Mouse (Mus musculus) liver, embryonic 15.5 days (tissue): ENCODE data around the gene Rbfox3. TPM values are rescaled to one million over a fixed set of nuclear protein-coding genes. Genes with fewer than 3 reads are reported as not detected.

Source experiments
- ATAC-seq: fragments of 200-750 bp; cut with Nextera tagmentation; 2 replicates; pipeline ENCODE4 v1.8.0; 2017; ENCODE audit warnings: moderate number of reproducible peaks, mild to moderate bottlenecking, moderate library complexity; ENCODE audit not compliant: insufficient read depth
- H3K27ac ChIP-seq: fragments of 300-500 bp; sonication (generic); replicated peaks from 2 replicates; pipeline ENCODE4 v1.5.1; 2015; ENCODE audit warnings: mild to moderate bottlenecking, inconsistent platforms
- H3K27me3 ChIP-seq: fragments of 300-500 bp; sonication (generic); 2 replicates; pipeline ENCODE4 v1.6.1; 2015; ENCODE audit warnings: mild to moderate bottlenecking, inconsistent platforms
- H3K36me3 ChIP-seq: fragments of 300-500 bp; sonication (generic); replicated peaks from 2 replicates; pipeline ENCODE4 v1.6.1; 2015; ENCODE audit warnings: moderate library complexity, mild to moderate bottlenecking, inconsistent platforms
- H3K4me1 ChIP-seq: fragments of 300-500 bp; sonication (generic); replicated peaks from 2 replicates; pipeline ENCODE4 v1.6.1; 2015; ENCODE audit warnings: inconsistent platforms
- H3K4me2 ChIP-seq: fragments of 300-500 bp; sonication (generic); 2 replicates; pipeline ENCODE4 v1.6.1; 2015; ENCODE audit warnings: moderate library complexity, mild to moderate bottlenecking, inconsistent platforms
- H3K4me3 ChIP-seq: fragments of 300-500 bp; sonication (generic); replicated peaks from 2 replicates; pipeline ENCODE4 v1.5.1; 2015; ENCODE audit warnings: mild to moderate bottlenecking, inconsistent platforms
- H3K9ac ChIP-seq: fragments of 300-500 bp; sonication (generic); 2 replicates; pipeline ENCODE4 v1.6.1; 2015; ENCODE audit warnings: moderate library complexity, mild to moderate bottlenecking, inconsistent platforms
- H3K9me3 ChIP-seq: fragments of 300-500 bp; sonication (generic); replicated peaks from 2 replicates; pipeline ENCODE4 v1.6.1; 2016; ENCODE audit warnings: inconsistent platforms
- WGBS: fragments of 180-500 bp; shearing (Covaris S2); methylation state at CpG from one replicate; pipeline ENCODE4 v1.1.7; 2015; ENCODE audit warnings: mixed read lengths; ENCODE audit not compliant: insufficient replicate concordance; 5-methylcytosine and 5-hydroxymethylcytosine counted together
- polyA plus RNA-seq: library from polyadenylated mRNA; unstranded; fragments of >200 nt; fragmentation: Nextera tagmentation; extraction: Ambion mirVana; gene quantifications from 2 replicates; pipeline ENCODE4 v1.2.1, GENCODE M21; 2015

The Rbfox3 gene
- polyA plus RNA-seq, 1 experiment from 2014 or later: 0.13 TPM

GRCm38 (mm10) chr11:118496066-118496689 is 415.2 kb downstream of the Rbfox3 start:
- Histone ChIP-seq H3K27me3 (0 out of 2 replicates have a peak, but pooled peaks cover 7% of the 10 kb centered on the region), H3K4me1 (no peaks in the 10 kb centered on the region), H3K36me3 (no peaks in the 10 kb centered on the region), H3K9ac (no peak overlapping the region), H3K27ac (no peak overlapping the region), H3K4me2 (no peak overlapping the region), H3K4me3 (no peak overlapping the region), H3K9me3 (no peaks in the 10 kb centered on the region)
- 58% methylated on average over 20 of the region's 20 CpGs for WGBS
- no peak for ATAC-seq

DNA sequence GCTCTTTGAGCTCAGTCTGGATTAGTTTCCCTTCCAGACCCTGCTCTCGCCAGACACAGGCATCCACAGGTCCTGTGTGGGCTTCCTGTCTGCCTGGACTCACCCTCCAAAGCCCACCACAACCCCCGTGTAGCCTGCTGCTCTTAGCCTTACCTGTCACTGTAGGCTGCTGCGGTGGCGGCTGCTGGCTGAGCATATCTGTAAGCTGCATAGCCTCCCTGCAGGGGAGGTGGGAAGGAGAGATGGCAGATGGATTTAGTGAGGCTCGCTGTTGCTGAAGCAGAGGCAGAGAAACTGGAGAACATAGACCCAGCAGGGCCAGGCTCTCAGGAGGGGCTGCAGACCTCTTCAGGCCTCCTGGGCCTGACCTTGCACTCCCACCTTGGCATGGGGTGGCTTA is 416.3 kb downstream of the Rbfox3 start:
- H3K36me3 ChIP-seq: no peaks in the 10 kb centered on the region
- 0 out of 2 replicates have a peak, but pooled peaks cover 5% of the 10 kb centered on the region for H3K27me3 ChIP-seq
- H3K9me3 ChIP-seq: no peaks in the 10 kb centered on the region
- no peak overlapping the region for H3K9ac ChIP-seq
- no peak for ATAC-seq
- H3K4me1 ChIP-seq: peaks cover 7% of the 10 kb centered on the region
- WGBS: 38% methylated on average over 5 of the region's 5 CpGs
- no peak overlapping the region for H3K4me2 ChIP-seq
- no peak overlapping the region for H3K27ac ChIP-seq
- no peak overlapping the region for H3K4me3 ChIP-seq

DNA sequence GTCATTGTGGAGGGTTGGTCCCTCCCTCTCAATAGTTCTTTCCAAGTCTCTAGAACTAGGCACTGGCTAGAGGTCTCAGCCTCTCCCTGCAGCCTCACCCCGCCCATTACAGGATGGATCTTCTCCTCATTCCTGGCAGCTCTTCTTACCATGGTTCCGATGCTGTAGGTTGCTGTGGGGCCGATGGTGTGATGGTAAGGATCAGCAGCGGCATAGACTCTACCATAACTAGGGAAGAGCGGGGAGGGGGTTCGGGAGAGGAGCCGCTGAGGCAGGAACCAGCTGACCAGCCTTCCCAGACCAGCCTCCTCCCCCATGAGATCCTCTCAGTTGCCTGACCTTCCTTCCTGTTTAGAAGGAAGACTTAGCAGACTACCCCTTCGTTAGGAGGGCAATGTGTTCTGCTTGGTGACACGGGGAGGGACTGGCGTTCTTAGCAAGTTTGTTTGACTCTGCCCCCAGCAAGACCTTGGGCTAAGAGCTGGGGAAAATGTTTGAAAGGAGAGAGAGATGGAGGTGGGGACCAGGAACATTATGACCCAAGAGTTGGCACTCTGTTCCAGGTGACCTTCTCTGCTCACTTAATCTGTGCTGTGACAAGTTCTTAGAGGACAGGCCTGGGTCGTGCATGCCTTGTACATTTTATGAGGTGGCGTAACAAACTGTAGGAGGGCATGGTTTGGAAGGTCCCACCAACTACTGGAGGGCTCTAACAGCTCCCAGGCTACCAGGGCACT is 417.2 kb downstream of the Rbfox3 start:
- Histone ChIP-seq H3K9ac (no peak overlapping the region), H3K4me3 (no peak overlapping the region), H3K4me2 (no peak overlapping the region; the same call in 1 of the 2 replicates), H3K9me3 (no peaks in the 10 kb centered on the region), H3K36me3 (no peaks in the 10 kb centered on the region), H3K27ac (no peak overlapping the region), H3K27me3 (0 out of 2 replicates have a peak, but pooled peaks cover 3% of the 10 kb centered on the region), H3K4me1 (peaks cover 7% of the 10 kb centered on the region)
- WGBS: 47% methylated on average over 12 of the region's 12 CpGs
- no peak for ATAC-seq

DNA sequence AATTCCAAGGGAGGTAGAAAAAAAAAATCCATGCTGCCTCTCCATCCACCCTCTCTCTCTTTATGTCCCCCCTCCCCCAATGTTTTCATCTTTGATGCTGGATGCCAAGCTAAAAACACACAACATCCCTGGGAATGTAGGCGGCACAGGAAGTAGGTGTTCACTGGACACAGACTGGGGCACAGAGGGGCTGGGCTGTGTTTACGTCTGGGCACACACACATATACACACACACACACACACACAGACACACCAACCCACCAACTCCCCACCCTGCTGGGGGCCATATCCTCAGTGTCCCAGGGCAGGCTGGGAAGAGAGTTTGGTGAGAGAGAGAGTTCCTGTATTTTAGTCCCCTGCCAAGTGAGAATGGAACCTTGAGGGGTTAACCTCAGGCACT is 417.9 kb downstream of the Rbfox3 start:
- Histone ChIP-seq H3K36me3 (no peaks in the 10 kb centered on the region), H3K4me1 (peaks cover 7% of the 10 kb centered on the region), H3K9ac (no peak overlapping the region), H3K4me3 (no peak overlapping the region), H3K27ac (no peak overlapping the region), H3K27me3 (no peaks in the 10 kb centered on the region), H3K9me3 (no peaks in the 10 kb centered on the region), H3K4me2 (no peak overlapping the region)
- no peak for ATAC-seq
- 70% methylated on average over 2 of the region's 2 CpGs for WGBS

DNA sequence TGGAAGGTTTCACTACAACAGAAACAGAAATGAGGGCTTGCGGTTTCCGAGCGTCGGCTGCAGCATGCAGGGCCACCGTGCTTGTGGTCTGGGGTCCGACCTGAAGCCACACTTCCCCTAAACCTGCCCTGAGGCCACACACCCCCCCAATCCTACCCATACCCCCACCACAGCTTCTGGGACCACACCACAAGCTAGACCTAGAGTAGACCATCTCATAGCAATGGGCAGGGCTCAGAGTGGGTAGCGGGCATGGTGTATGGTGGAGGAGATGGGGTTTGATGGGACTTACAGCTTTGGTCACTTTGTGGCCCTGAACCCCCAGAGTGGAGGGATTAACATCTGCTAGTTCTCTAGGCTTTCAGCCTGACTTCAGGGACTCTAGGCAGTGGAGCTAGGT is 420.2 kb downstream of the Rbfox3 start:
- WGBS: 69% methylated on average over 7 of the region's 7 CpGs
- ATAC-seq: no peak

DNA sequence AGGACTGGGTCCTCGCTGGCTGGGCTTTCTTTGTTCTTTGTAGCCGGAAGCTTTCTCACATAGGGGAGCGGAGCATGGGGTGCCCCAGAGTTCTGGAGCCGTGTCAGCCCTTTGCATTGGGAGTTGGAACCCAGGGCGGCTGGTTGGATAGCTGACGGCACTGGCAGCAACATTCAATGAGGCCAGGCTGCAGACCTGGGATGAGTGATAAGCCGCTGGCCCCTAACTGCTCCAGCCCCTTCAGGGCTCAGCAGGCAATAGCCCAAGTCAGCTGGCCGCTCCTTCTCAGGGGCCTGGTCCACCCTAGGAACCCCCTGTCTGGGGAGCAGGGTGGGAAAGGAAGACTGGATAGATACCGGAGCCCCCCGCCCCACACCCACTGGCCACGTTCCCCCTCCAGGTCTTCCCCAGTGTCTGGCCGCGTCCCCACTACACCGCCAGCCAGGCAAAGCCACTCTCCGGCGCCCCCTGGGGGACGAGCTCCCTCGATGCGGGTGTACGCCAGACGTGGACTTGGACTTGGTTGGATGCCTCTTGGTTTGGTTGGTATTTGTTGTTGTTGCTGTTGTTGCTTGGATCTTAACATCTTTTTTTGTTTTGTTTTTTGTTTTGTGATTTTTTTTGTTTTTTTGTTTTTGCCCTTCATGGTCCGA is 420.7 kb downstream of the Rbfox3 start:
- no peak overlapping the region for H3K27ac ChIP-seq
- H3K4me3 ChIP-seq: 0 out of 2 replicates have a peak overlapping the region, but pooled peaks have one; percentile 22
- H3K36me3 ChIP-seq: peaks cover 10% of the 10 kb centered on the region
- H3K4me1 ChIP-seq: peaks cover 7% of the 10 kb centered on the region
- H3K27me3 ChIP-seq: no peaks in the 10 kb centered on the region
- peak overlapping the region; percentile 58 for H3K4me2 ChIP-seq
- 15% methylated on average over 22 of the region's 22 CpGs for WGBS
- no peaks in the 10 kb centered on the region for H3K9me3 ChIP-seq
- H3K9ac ChIP-seq: no peak overlapping the region
- ATAC-seq: peak; percentile 52

More for the DNA sequence above, 420.2 kb downstream of the Rbfox3 start:
- Histone ChIP-seq H3K27me3 (no peaks in the 10 kb centered on the region), H3K4me2 (no peak overlapping the region; the same call in 1 of the 2 replicates), H3K4me3 (no peak overlapping the region), H3K9me3 (no peaks in the 10 kb centered on the region), H3K4me1 (peaks cover 7% of the 10 kb centered on the region), H3K9ac (no peak overlapping the region), H3K36me3 (peaks cover 4% of the 10 kb centered on the region), H3K27ac (no peak overlapping the region)

DNA sequence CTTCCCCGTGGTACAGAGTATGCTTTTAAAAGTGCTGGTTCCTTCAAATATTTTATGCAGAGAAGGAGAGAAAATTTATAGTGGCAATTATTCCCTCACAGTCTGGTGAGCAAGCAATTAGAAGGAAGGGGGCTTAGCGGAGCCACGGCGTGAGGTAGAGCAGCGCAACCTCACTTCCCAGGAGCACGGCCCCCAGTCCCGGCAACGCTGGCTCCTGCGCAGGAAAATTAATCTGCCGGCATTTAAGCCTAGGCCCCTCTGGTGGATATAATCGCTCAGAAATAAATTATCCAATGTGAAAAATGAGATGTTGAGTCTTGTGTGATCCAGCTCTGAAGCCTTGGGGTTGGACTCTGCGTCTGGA is 422.5 kb downstream of the Rbfox3 start:
- peaks cover 16% of the 10 kb centered on the region for H3K36me3 ChIP-seq
- H3K27me3 ChIP-seq: no peaks in the 10 kb centered on the region
- no peak for ATAC-seq
- peaks cover 7% of the 10 kb centered on the region for H3K4me1 ChIP-seq
- H3K4me2 ChIP-seq: no peak overlapping the region
- H3K4me3 ChIP-seq: no peak overlapping the region
- H3K9ac ChIP-seq: no peak overlapping the region; the same call in 1 of the 2 replicates
- WGBS: 85% methylated on average over 12 of the region's 12 CpGs
- no peak overlapping the region for H3K27ac ChIP-seq
- no peaks in the 10 kb centered on the region for H3K9me3 ChIP-seq

- H3K27ac ChIP-seq: no peak overlapping the region
- no peaks in the 10 kb centered on the region for H3K9me3 ChIP-seq
- H3K36me3 ChIP-seq: peaks cover 21% of the 10 kb centered on the region
- no peak overlapping the region for H3K4me2 ChIP-seq
- no peaks in the 10 kb centered on the region for H3K27me3 ChIP-seq
- no peak for ATAC-seq
- peaks cover 7% of the 10 kb centered on the region for H3K4me1 ChIP-seq
- 56% methylated on average over 8 of the region's 8 CpGs for WGBS
- H3K9ac ChIP-seq: no peak overlapping the region; the same call in 1 of the 2 replicates
- H3K4me3 ChIP-seq: no peak overlapping the region
These were observed 423.0 kb downstream of the Rbfox3 start for GRCm38 (mm10) chr11:118488191-118488906.

DNA sequence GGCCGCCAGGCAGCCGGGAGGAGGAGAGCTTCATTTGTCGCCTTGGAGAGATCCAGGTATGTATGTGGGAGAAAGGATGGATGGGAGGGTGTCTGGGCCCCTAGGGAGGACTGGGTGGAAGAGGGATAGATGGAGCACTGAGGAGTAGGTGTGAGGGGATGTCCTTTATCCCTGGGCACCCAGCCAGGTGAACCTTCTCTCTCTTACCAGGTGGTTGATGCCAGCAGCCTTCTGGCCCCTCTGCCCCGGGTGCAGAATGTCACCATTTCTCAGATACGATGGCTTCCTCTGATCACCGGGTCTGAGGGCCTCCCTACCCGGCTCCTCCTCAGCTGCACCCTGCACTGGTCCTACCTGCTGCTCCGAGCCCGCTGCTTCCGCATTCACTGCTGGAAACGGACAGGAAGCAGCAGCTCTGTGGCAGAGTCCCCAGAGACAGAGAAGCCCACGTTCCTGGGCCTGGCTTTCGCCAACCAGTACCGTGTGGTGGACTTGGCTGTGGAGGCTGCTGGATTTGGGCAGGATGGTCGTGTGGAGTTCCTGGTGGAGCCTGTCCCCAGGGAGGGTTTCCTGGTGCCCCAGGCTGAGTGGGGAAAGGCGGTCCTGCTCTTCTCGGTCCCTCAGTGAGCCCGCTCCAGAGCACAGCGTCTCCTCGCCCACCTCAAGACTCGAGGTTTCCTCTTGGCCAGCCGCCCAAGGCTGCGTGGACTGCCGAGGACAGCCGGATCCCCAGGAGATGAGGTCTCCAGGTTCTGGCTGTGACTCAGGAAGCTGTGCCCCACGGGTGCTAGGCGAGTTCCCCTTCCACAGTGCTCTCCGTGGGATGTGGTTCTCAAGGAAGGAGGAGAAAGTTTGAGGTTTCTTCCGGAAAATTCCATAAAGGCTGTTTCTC is 424.3 kb downstream of the Rbfox3 start:
- Histone ChIP-seq H3K4me1 (peaks cover 7% of the 10 kb centered on the region), H3K27ac (no peak overlapping the region), H3K9ac (no peak overlapping the region), H3K9me3 (no peaks in the 10 kb centered on the region), H3K4me2 (no peak overlapping the region), H3K27me3 (no peaks in the 10 kb centered on the region), H3K4me3 (no peak overlapping the region), H3K36me3 (peaks cover 33% of the 10 kb centered on the region)
- ATAC-seq: no peak
- WGBS: 80% methylated on average over 29 of the region's 29 CpGs

- 75% methylated on average over 6 of the region's 6 CpGs for WGBS
- peaks cover 7% of the 10 kb centered on the region for H3K4me1 ChIP-seq
- no peak overlapping the region for H3K4me2 ChIP-seq
- H3K4me3 ChIP-seq: no peak overlapping the region
- no peak overlapping the region for H3K9ac ChIP-seq
- peaks cover 39% of the 10 kb centered on the region for H3K36me3 ChIP-seq
- H3K9me3 ChIP-seq: no peaks in the 10 kb centered on the region
- ATAC-seq: no peak
- no peak overlapping the region for H3K27ac ChIP-seq
- no peaks in the 10 kb centered on the region for H3K27me3 ChIP-seq
These were observed 425.1 kb downstream of the Rbfox3 start for GRCm38 (mm10) chr11:118486281-118486680.
